Mouse (Mus musculus) heart, adult 2 months (tissue): Measurements from ENCODE around the gene 4930404H24Rik.
A peak's percentile ranks its signal among the peaks of the same experiment; 100 is the strongest.

Source experiments
- CTCF ChIP-seq: fragments of 200-600 bp; IDR thresholded peaks from 2 replicates; pipeline ENCODE4 v1.8.1; 2022; ENCODE audit warnings: antibody characterized with exemption, mild to moderate bottlenecking, moderate library complexity
- POLR2A ChIP-seq: fragments of 200-500 bp; IDR thresholded peaks from 2 replicates; pipeline ENCODE4 v1.6.1; 2011; ENCODE audit warnings: mild to moderate bottlenecking, low read depth, low read length, control low read depth; ENCODE audit not compliant: insufficient read depth

- no peak for TF ChIP-seq POLR2A
- peak; percentile 46 for TF ChIP-seq CTCF
Observed at GRCm38 (mm10) chr2:153516961-153517360, 24.4 kb downstream of the 4930404H24Rik start.
